Mouse (Mus musculus) fibroblast of lung, adult 2 months (primary cell): ENCODE measurements at regions not wholly inside any gene's neighbourhood (a gene's known extent, or its start where the extent isn't known, plus 50 kb on each side); places are given as distances from the start of the nearest gene placed in this dataset.

Source experiments
- DNase-seq: peaks from one replicate; pipeline ENCODE4 v3.0.0-alpha.2; 2011; ENCODE audit warnings: low read depth

GRCm38 (mm10) chr1:78876156-78876555 lies 59.6 kb downstream of the Kcne4 start:
- no peak for DNase-seq

GRCm38 (mm10) chr1:78879246-78879645 lies 62.7 kb downstream of the Kcne4 start:
- DNase-seq, result no peak

GRCm38 (mm10) chr1:78882455-78882854 lies 65.9 kb downstream of the Kcne4 start:
- DNase-seq, result no peak

- no peak for DNase-seq
Measured at GRCm38 (mm10) chr1:78889241-78889640, 72.7 kb downstream of the Kcne4 start.

- no peak for DNase-seq
Measured at GRCm38 (mm10) chr1:78891344-78891743, 74.8 kb downstream of the Kcne4 start.

GRCm38 (mm10) chr1:78894301-78894700 lies 77.7 kb downstream of the Kcne4 start:
- no peak for DNase-seq

GRCm38 (mm10) chr1:78895112-78895511 lies 78.6 kb downstream of the Kcne4 start:
- no peak for DNase-seq

- DNase-seq, result peak; percentile 37
Measured at GRCm38 (mm10) chr1:78907591-78907990, 91.0 kb downstream of the Kcne4 start.

GRCm38 (mm10) chr1:78907991-78908390 lies 91.4 kb downstream of the Kcne4 start:
- peak; percentile 54 for DNase-seq

- DNase-seq, result no peak
Measured at GRCm38 (mm10) chr1:78913791-78914190, 97.2 kb downstream of the Kcne4 start.

GRCm38 (mm10) chr1:78919863-78920262 lies 103.3 kb downstream of the Kcne4 start:
- no peak for DNase-seq

GRCm38 (mm10) chr1:78929975-78930374 lies 113.4 kb downstream of the Kcne4 start:
- DNase-seq, result no peak

- peak; percentile 70 for DNase-seq
Measured at GRCm38 (mm10) chr1:78939871-78940270, 123.3 kb downstream of the Kcne4 start.

GRCm38 (mm10) chr1:78945588-78945987 lies 129.0 kb downstream of the Kcne4 start:
- DNase-seq, result no peak

- no peak for DNase-seq
Measured at GRCm38 (mm10) chr1:78980051-78980450, 163.5 kb downstream of the Kcne4 start.
